Mouse (Mus musculus) thymus, adult 2 months (tissue): Measurements from ENCODE around the gene Lrrc28. TPM values are rescaled to one million over a fixed set of nuclear protein-coding genes. Genes with fewer than 3 reads are reported as not detected.
A peak's percentile ranks its signal among the peaks of the same experiment; 100 is the strongest.

Experiments
- DNase-seq: peaks from one replicate; pipeline ENCODE4 v3.0.0; 2021
- H3K27ac ChIP-seq: fragments of 200-500 bp; 2 replicates; pipeline ENCODE4 v1.5.1; 2012; ENCODE audit warnings: low read length, control low read depth; ENCODE audit not compliant: control insufficient read depth, insufficient read depth
- H3K27me3 ChIP-seq: fragments of 200-500 bp; 2 replicates; pipeline ENCODE4 v1.6.1; 2012; ENCODE audit warnings: mild to moderate bottlenecking, low read length, moderate library complexity, mixed read lengths; ENCODE audit not compliant: control insufficient read depth, insufficient read depth
- H3K36me3 ChIP-seq: fragments of 200-500 bp; 2 replicates; pipeline ENCODE4 v1.6.1; 2012; ENCODE audit warnings: mild to moderate bottlenecking, low read length, moderate library complexity; ENCODE audit not compliant: control insufficient read depth, insufficient read depth
- H3K4me1 ChIP-seq: fragments of 200-500 bp; replicated peaks from 2 replicates; pipeline ENCODE4 v1.6.1; 2012; ENCODE audit warnings: low read length; ENCODE audit not compliant: control insufficient read depth, insufficient read depth
- H3K4me3 ChIP-seq: fragments of 200-500 bp; 2 replicates; pipeline ENCODE4 v1.5.1; 2012; ENCODE audit warnings: mild to moderate bottlenecking, low read length, control low read depth, moderate library complexity; ENCODE audit not compliant: control insufficient read depth, insufficient read depth
- CTCF ChIP-seq: fragments of 200-500 bp; IDR thresholded peaks from 2 replicates; pipeline ENCODE4 v1.5.1; 2012; ENCODE audit warnings: mild to moderate bottlenecking, control low read depth, low read length, moderate library complexity, borderline replicate concordance; ENCODE audit not compliant: control insufficient read depth, poor library complexity, insufficient read depth; ENCODE audit errors: extremely low read depth
- POLR2A ChIP-seq: fragments of 200-500 bp; IDR thresholded peaks from 2 replicates; pipeline ENCODE4 v1.6.1; 2012; ENCODE audit warnings: mild to moderate bottlenecking, low read length, control low read depth, moderate library complexity; ENCODE audit not compliant: control insufficient read depth, poor library complexity, insufficient read depth; ENCODE audit errors: extremely low read depth
- WGBS: fragments of 180-500 bp; shearing (Covaris S2); methylation state at CpG from one replicate; pipeline ENCODE4 v1.1.7; 2018; 5-methylcytosine and 5-hydroxymethylcytosine counted together
- polyA plus RNA-seq: library from polyadenylated mRNA; depleted of rRNA; stranded (reverse); fragments of >200 nt; gene quantifications from 2 replicates; pipeline ENCODE4 v1.2.3, GENCODE M21; 2012; rRNA removed

Gene Lrrc28
- polyA plus RNA-seq = 39.2 and 39.4 TPM in 2 replicates

DNA sequence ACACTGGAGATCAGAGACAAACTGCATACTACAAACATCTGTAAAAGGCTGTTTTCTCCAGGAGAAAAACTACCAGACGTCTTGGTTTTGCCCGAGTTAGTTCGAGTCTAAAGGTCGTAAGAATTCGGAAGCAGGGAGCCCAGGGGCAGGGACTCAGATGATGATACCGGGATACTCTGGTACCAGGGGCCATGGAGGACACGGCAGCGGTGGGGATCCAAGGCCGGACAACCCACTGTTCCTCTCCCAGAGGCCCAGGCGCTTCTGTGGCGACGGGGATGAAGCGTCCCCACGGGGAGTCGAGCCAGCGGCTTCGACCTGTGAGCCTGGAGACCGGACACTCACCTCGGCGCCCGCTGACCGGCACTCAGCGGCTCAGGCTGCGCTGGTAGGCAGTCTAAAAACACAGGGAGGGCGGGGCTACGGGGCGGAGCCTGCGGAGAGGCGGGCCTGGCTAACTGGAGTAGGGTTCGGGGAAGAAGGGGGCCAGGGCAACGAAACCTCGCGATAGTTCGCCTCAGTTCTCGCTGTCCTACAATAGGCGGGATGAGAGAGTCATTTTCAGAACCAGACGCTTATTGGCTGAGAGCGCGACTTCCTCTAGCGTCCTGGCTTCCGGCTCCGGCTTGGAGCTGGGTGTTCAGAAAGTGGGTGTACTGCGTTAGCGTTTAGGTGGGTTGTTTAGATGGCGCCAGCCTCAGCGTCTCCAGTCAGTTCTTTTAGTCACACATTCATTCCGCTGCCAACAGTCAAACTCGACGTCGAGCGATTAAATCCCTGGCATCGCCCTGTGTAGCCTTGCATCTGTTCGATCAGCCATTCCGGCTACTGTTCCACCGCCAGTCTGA lies at the start of gene Lrrc28:
Gene Lrrc28 (minus strand): TSS at position 436 of the 848 bp plus-strand sequence.
- peak within 1 kb of the TSS; percentile 93 for H3K27ac ChIP-seq
- peak; percentile 91 for TF ChIP-seq POLR2A
- peak; percentile 56; the same call in 1 of the 2 replicates for TF ChIP-seq CTCF
- H3K4me1 ChIP-seq = peaks cover 2% of the 10 kb centered on the region; the same call in 1 of the 2 replicates
- H3K4me3 ChIP-seq = peak within 1 kb of the TSS; percentile 86
- H3K36me3 ChIP-seq = 0 out of 2 replicates have a peak, but pooled peaks cover 6% of the 10 kb centered on the region
- DNase-seq = peak; percentile 99
- no peaks in the 10 kb centered on the region for H3K27me3 ChIP-seq
- under 1% methylated on average over 54 of the region's 55 CpGs for WGBS

DNA sequence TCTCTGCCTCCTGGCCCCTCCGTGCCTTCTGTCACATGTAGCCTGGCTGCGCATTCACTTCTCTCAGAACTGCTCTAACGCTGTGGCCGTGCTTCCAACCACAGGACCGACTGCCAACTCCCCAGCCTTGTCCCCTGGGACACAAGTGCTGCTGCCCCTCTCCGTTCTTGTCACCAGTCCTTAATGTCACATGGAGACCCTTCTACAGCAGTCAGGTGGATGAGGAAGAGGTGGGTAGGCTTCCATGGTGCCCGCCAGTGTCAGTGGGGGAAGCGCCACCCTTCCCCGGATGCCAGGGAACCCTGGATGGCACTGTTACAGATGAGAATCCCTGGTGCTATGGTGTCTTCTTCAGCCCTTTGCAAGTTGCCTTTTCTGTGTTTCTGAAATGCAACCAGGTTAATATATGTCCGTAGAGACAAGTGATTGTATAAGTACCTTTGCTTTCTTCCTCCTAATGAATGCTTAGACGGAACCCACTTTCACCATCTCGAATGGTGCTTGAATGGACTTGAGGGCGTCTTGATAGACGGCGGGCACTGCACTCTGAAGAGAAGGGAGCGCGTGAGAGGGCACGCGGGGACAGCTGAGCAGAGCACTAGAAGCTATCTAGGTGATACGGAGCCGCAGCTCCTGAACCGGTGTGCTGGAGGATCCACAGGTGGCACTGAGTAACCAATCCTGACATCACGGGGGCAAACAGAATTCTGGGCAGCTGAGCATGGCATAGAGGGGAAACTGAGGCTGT lies 47.9 kb upstream of the Lrrc28 start:
- TF ChIP-seq POLR2A (no peak), CTCF (no peak)
- H3K27me3 ChIP-seq = no peaks in the 10 kb centered on the region
- 95% methylated on average over 23 of the region's 23 CpGs for WGBS
- DNase-seq = no peak
- H3K27ac ChIP-seq = no peak overlapping the region
- H3K36me3 ChIP-seq = no peaks in the 10 kb centered on the region
- H3K4me1 ChIP-seq = no peaks in the 10 kb centered on the region
- H3K4me3 ChIP-seq = no peak overlapping the region

DNA sequence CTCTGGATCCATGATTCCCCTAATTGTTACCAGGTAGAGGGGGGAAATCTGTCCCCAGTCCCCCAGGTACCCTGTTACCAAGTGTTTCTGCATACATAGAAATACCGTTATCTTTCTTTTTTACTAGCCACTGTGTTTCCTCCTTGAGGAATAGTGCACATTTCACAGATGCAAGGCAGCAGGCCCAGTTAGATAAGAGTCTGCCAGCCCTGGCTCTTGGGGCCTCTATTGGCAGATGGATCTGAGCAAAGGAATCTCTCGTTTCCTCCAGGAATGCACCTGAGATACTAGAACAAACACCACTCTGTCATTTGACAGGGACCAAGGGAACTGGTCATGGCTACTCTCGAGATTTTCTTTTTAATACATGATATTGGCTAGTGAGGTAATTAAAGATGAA lies 47.1 kb upstream of the Lrrc28 start:
- H3K4me3 ChIP-seq = no peak overlapping the region
- TF ChIP-seq POLR2A (no peak), CTCF (no peak)
- WGBS = 90% methylated on average over 3 of the region's 3 CpGs
- no peak overlapping the region for H3K27ac ChIP-seq
- H3K4me1 ChIP-seq = no peaks in the 10 kb centered on the region
- H3K27me3 ChIP-seq = no peaks in the 10 kb centered on the region
- DNase-seq = no peak
- no peaks in the 10 kb centered on the region for H3K36me3 ChIP-seq

DNA sequence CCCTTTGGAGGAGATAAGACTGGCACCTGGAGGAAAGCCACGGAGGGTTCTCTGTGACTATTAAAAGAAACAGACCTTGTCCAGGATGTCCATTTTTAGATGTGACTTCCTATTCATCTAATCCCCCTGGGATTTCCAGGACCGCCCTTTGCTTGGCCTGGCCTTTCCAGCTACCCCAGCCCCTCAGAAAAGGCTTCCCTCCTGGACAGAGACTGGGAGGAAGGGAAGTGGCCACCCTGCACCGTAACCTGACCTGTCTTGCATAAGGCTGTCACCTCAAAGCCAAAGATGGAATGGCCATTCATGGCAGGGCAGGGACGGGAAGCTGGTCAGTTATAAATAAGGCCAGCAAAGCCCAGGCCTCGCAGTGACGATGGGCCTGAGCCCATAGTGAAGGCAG lies 46.0 kb upstream of the Lrrc28 start:
- Histone ChIP-seq H3K27ac (no peak overlapping the region), H3K36me3 (no peaks in the 10 kb centered on the region), H3K4me1 (no peaks in the 10 kb centered on the region), H3K27me3 (no peaks in the 10 kb centered on the region), H3K4me3 (no peak overlapping the region)
- no peak for DNase-seq
- 89% methylated on average over 6 of the region's 6 CpGs for WGBS
- TF ChIP-seq CTCF (no peak), POLR2A (no peak)

DNA sequence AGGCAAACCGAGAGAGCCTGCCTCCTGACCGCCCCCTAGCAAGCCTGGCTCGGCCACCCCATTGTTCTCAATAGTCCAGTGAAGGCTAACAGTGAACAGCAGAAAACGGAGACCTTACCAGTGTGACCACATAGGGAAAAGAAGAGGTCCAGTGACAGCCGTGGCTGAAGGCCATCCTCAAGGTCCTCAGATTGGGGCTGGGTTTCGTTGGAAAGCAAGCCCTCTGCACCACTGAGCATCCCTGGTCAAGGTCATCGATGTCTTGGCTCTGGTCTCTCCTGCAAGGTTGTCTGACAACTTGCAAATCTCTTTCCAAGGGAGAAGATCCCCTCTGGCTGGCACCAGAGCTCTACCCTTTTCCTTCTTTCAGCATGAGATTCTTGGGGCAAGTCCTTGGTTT lies 44.7 kb upstream of the Lrrc28 start:
- TF ChIP-seq POLR2A = no peak
- TF ChIP-seq CTCF = no peak
- H3K27ac ChIP-seq = no peak overlapping the region
- H3K4me3 ChIP-seq = no peak overlapping the region
- H3K4me1 ChIP-seq = no peaks in the 10 kb centered on the region
- DNase-seq = no peak
- H3K27me3 ChIP-seq = no peaks in the 10 kb centered on the region
- 94% methylated on average over 7 of the region's 7 CpGs for WGBS
- H3K36me3 ChIP-seq = no peaks in the 10 kb centered on the region

DNA sequence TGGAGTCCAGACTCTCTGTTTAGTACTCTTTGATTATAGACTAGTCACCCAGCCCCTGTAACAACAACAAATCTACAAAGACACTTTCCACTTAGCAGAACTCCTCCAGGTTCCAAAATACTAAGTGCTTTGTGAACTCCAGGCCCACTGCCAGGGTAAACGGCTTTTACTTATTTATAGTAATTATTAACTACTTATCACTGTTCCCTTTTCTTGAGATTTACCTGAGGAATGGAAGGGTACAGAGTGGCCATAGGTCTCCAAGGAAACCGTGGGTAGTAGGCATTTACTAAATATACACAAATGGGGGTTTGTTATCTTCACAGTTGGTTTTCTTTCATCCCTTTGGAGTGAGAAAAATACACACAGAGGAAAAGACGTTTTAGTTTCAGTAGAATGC lies 43.2 kb upstream of the Lrrc28 start:
- Histone ChIP-seq H3K4me1 (no peaks in the 10 kb centered on the region), H3K4me3 (no peak overlapping the region), H3K36me3 (no peaks in the 10 kb centered on the region), H3K27ac (no peak overlapping the region), H3K27me3 (no peaks in the 10 kb centered on the region)
- TF ChIP-seq POLR2A (no peak), CTCF (no peak)
- WGBS = 81% methylated on average over 3 of the region's 3 CpGs
- DNase-seq = no peak
